Mouse (Mus musculus): ENCODE data around the gene Mmp9.

DNA sequence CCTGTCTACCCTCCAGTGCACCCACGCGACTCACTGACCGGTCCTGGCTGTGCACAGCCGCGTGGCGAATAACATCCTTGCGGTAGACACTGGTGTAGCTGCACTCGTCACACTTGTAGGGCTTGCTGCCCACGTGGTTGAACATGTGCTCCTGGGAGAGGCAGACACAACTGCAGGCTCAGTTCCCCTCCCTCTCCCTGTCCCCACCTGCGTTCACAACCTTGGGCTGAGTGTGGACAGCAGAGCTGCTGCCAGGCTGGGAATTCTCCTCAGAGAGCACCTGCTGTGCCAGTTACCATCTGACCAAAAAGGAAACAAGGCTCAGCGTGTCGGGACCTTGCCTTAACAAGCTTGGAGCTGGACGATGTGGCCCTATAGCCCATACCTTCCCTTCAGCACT is 39.2 kb upstream of the Mmp9 start:
- TF ChIP-seq TAL1 (IDR thresholded peaks at IDR 0.05; ENCODE audit: low read length) (no peak), GATA1 (IDR thresholded peaks at IDR 0.05; ENCODE audit: low read length) (no peak)
